Mouse (Mus musculus): Measurements from ENCODE around the gene Gpr119.
A peak's percentile ranks its signal among the peaks of the same experiment; 100 is the strongest.

Gpr119 gene

GRCm38 (mm10) chrX:48674171-48674570 is at the start of gene Gpr119:
Gpr119 (minus strand) TSS chrX:48674478.
- no peak for ATAC-seq (ENCODE audit: insufficient number of reproducible peaks, low FRiP score, low TSS enrichment)

- no peak for ATAC-seq (ENCODE audit: insufficient number of reproducible peaks, low FRiP score, low TSS enrichment)
These were observed 38.6 kb upstream of the Gpr119 start for GRCm38 (mm10) chrX:48712846-48713245.

- ATAC-seq (ENCODE audit: insufficient number of reproducible peaks, low FRiP score, low TSS enrichment): no peak
These were observed 35.4 kb upstream of the Gpr119 start for GRCm38 (mm10) chrX:48709701-48710100.

- peak; percentile 99 for ATAC-seq (ENCODE audit: insufficient number of reproducible peaks, low FRiP score, low TSS enrichment)
These were observed 20.6 kb upstream of the Gpr119 start, which contains the start of gene Rbmx2 for GRCm38 (mm10) chrX:48694864-48695371. Rbmx2 (plus strand) TSS chrX:48695004.

- ATAC-seq (ENCODE audit: insufficient number of reproducible peaks, low FRiP score, low TSS enrichment): peak; percentile 69; the same call in 1 of the 2 replicates
These were observed 20.2 kb upstream of the Gpr119 start for GRCm38 (mm10) chrX:48694460-48694859.

- ATAC-seq (ENCODE audit: insufficient number of reproducible peaks, low FRiP score, low TSS enrichment): no peak
These were observed 9.6 kb upstream of the Gpr119 start for GRCm38 (mm10) chrX:48683857-48684256.

GRCm38 (mm10) chrX:48683451-48683850 is 9.2 kb upstream of the Gpr119 start:
- no peak for ATAC-seq (ENCODE audit: insufficient number of reproducible peaks, low FRiP score, low TSS enrichment)

GRCm38 (mm10) chrX:48671714-48672113 is 2.6 kb downstream of the Gpr119 start:
- no peak for ATAC-seq (ENCODE audit: insufficient number of reproducible peaks, low FRiP score, low TSS enrichment)

- ATAC-seq (ENCODE audit: insufficient number of reproducible peaks, low FRiP score, low TSS enrichment): no peak
These were observed 4.7 kb downstream of the Gpr119 start for GRCm38 (mm10) chrX:48669588-48669987.

GRCm38 (mm10) chrX:48666807-48667206 is 7.5 kb downstream of the Gpr119 start:
- ATAC-seq (ENCODE audit: insufficient number of reproducible peaks, low FRiP score, low TSS enrichment): no peak

- ATAC-seq (ENCODE audit: insufficient number of reproducible peaks, low FRiP score, low TSS enrichment): no peak
These were observed 30.2 kb downstream of the Gpr119 start for GRCm38 (mm10) chrX:48644122-48644521.

- ATAC-seq (ENCODE audit: insufficient number of reproducible peaks, low FRiP score, low TSS enrichment): no peak
These were observed 37.2 kb downstream of the Gpr119 start for GRCm38 (mm10) chrX:48637032-48637431.

- ATAC-seq (ENCODE audit: insufficient number of reproducible peaks, low FRiP score, low TSS enrichment): no peak
These were observed 50.2 kb downstream of the Gpr119 start for GRCm38 (mm10) chrX:48624054-48624420.

GRCm38 (mm10) chrX:48623379-48624053 is 50.8 kb downstream of the Gpr119 start, which contains the start of gene Slc25a14:
Slc25a14 (plus strand) TSS chrX:48623413.
- peak; percentile 100 for ATAC-seq (ENCODE audit: insufficient number of reproducible peaks, low FRiP score, low TSS enrichment)

GRCm38 (mm10) chrX:48623049-48623378 is 51.3 kb downstream of the Gpr119 start:
- ATAC-seq (ENCODE audit: insufficient number of reproducible peaks, low FRiP score, low TSS enrichment): no peak
